Mouse (Mus musculus) cerebellum, adult 18-20 months (tissue): ENCODE results near the gene Fchsd2.

ENCODE experiments used
- DNase-seq, 2 experiments: peaks; one replicate each; pipeline ENCODE4 v3.0.0; 2021

Fchsd2 gene

GRCm38 (mm10) chr7:101319796-101320195 lies 227.1 kb downstream of the Fchsd2 start:
- no peak for DNase-seq

GRCm38 (mm10) chr7:101320399-101321217 lies 227.9 kb downstream of the Fchsd2 start:
- DNase-seq, result peak; percentile 70 to 78

GRCm38 (mm10) chr7:101321218-101321827 lies 228.7 kb downstream of the Fchsd2 start:
- peak; percentile 53 to 68 for DNase-seq

GRCm38 (mm10) chr7:101323141-101323594 lies 230.5 kb downstream of the Fchsd2 start:
- peak; percentile 45 to 47 for DNase-seq

- DNase-seq, result peak in 1 of 2 experiments; percentile 50
Observed at GRCm38 (mm10) chr7:101324142-101324962, 231.7 kb downstream of the Fchsd2 start.

GRCm38 (mm10) chr7:101326006-101326405 lies 233.3 kb downstream of the Fchsd2 start:
- no peak for DNase-seq

- no peak for DNase-seq
Observed at GRCm38 (mm10) chr7:101327263-101327662, 234.6 kb downstream of the Fchsd2 start.

- DNase-seq, result no peak
Observed at GRCm38 (mm10) chr7:101327786-101328185, 235.1 kb downstream of the Fchsd2 start.

GRCm38 (mm10) chr7:101328621-101329158 lies 236.0 kb downstream of the Fchsd2 start:
- DNase-seq, result peak; percentile 62 to 67

- DNase-seq, result no peak
Observed at GRCm38 (mm10) chr7:101329606-101330005, 236.9 kb downstream of the Fchsd2 start.

GRCm38 (mm10) chr7:101330074-101330840 lies 237.6 kb downstream of the Fchsd2 start:
- DNase-seq, result peak in 1 of 2 experiments; percentile 61

GRCm38 (mm10) chr7:101330841-101331173 lies 238.1 kb downstream of the Fchsd2 start:
- DNase-seq, result peak; percentile 72 to 85

GRCm38 (mm10) chr7:101332045-101332831 lies 239.6 kb downstream of the Fchsd2 start:
- DNase-seq, result no peak
